Mouse (Mus musculus): ENCODE results near the gene Zbtb8os. TPM values are rescaled to one million over a fixed set of nuclear protein-coding genes. Genes with fewer than 3 reads are reported as not detected.

Gene Zbtb8os
- polyA plus RNA-seq, 1 experiment from 2014 or later, result 48.1 TPM

GRCm38 (mm10) chr4:129394089-129394870 is 58.8 kb downstream of the Zbtb8os start:
- H3K9me3 ChIP-seq (ENCODE audit: control insufficient read depth, low read length), result no peaks in the 10 kb centered on the region
- no peak overlapping the region for H3K27ac ChIP-seq (replicated peaks in 1 of 2; ENCODE audit: control insufficient read depth in 1 of 2, insufficient read depth in 1 of 2, low read depth in 2 of 2, low read length in 2 of 2)
- WGBS, result 47% methylated on average over 12 of the region's 12 CpGs
- no peak overlapping the region for H3K4me2 ChIP-seq (ENCODE audit: low read length)
- H3K27me3 ChIP-seq (ENCODE audit: control insufficient read depth, insufficient read depth, low read length), result no peaks in the 10 kb centered on the region
- no peak overlapping the region for H3K4me3 ChIP-seq (ENCODE audit: control insufficient read depth in 1 of 2, insufficient read depth in 1 of 2, low read depth in 1 of 2, low read length in 2 of 2)
- H3K36me3 ChIP-seq (ENCODE audit: control insufficient read depth, insufficient read depth, low read length), result no peaks in the 10 kb centered on the region
- no peak overlapping the region; the same call in 1 of the 2 replicates for H3K9ac ChIP-seq (ENCODE audit: low read length)
- H3K4me1 ChIP-seq (ENCODE audit: control insufficient read depth in 2 of 2, insufficient read depth in 2 of 2, low read length in 2 of 2), result no peaks in the 10 kb centered on the region
- 0 out of 2 replicates have a peak, but pooled peaks have one; percentile 31 for ATAC-seq (ENCODE audit: insufficient number of reproducible peaks, insufficient read depth, low FRiP score, low read depth)

- Histone ChIP-seq H3K27me3 (ENCODE audit: control insufficient read depth, insufficient read depth, low read length) (no peaks in the 10 kb centered on the region), H3K4me1 (ENCODE audit: control insufficient read depth in 2 of 2, insufficient read depth in 2 of 2, low read length in 2 of 2) (no peaks in the 10 kb centered on the region), H3K9me3 (ENCODE audit: control insufficient read depth, low read length) (no peaks in the 10 kb centered on the region), H3K4me2 (ENCODE audit: low read length) (no peak overlapping the region), H3K9ac (ENCODE audit: low read length) (no peak overlapping the region), H3K4me3 (ENCODE audit: control insufficient read depth in 1 of 2, insufficient read depth in 1 of 2, low read depth in 1 of 2, low read length in 2 of 2) (no peak overlapping the region), H3K36me3 (ENCODE audit: control insufficient read depth, insufficient read depth, low read length) (no peaks in the 10 kb centered on the region), H3K27ac (replicated peaks in 1 of 2; ENCODE audit: control insufficient read depth in 1 of 2, insufficient read depth in 1 of 2, low read depth in 2 of 2, low read length in 2 of 2) (no peak overlapping the region)
- no peak for ATAC-seq (ENCODE audit: insufficient number of reproducible peaks, insufficient read depth, low FRiP score, low read depth)
- 71% methylated on average over 3 of the region's 3 CpGs for WGBS
These were observed 61.5 kb downstream of the Zbtb8os start for GRCm38 (mm10) chr4:129396960-129397359.

- no peak for ATAC-seq (ENCODE audit: insufficient number of reproducible peaks, insufficient read depth, low FRiP score, low read depth)
- Histone ChIP-seq H3K4me1 (ENCODE audit: control insufficient read depth in 2 of 2, insufficient read depth in 2 of 2, low read length in 2 of 2) (no peaks in the 10 kb centered on the region), H3K4me2 (ENCODE audit: low read length) (no peak overlapping the region), H3K9ac (ENCODE audit: low read length) (no peak overlapping the region), H3K9me3 (ENCODE audit: control insufficient read depth, low read length) (no peaks in the 10 kb centered on the region), H3K4me3 (ENCODE audit: control insufficient read depth in 1 of 2, insufficient read depth in 1 of 2, low read depth in 1 of 2, low read length in 2 of 2) (no peak overlapping the region), H3K27ac (replicated peaks in 1 of 2; ENCODE audit: control insufficient read depth in 1 of 2, insufficient read depth in 1 of 2, low read depth in 2 of 2, low read length in 2 of 2) (no peak overlapping the region), H3K36me3 (ENCODE audit: control insufficient read depth, insufficient read depth, low read length) (no peaks in the 10 kb centered on the region), H3K27me3 (ENCODE audit: control insufficient read depth, insufficient read depth, low read length) (no peaks in the 10 kb centered on the region)
- WGBS, result 59% methylated on average over 4 of the region's 4 CpGs
These were observed 64.3 kb downstream of the Zbtb8os start for GRCm38 (mm10) chr4:129399813-129400212.

Other genes with a start within 250 kb of the Zbtb8os start
- not detected in 2 replicates for gene Tmem54, start 230.1 kb upstream of the Zbtb8os start, polyA plus RNA-seq (2014; fragmentation: Nextera tagmentation; extraction: Ambion mirVana)
- gene Hpca, start 213.7 kb upstream of the Zbtb8os start, polyA plus RNA-seq (2014; fragmentation: Nextera tagmentation; extraction: Ambion mirVana), result 0.31 and 0.47 TPM in 2 replicates
- 11.9 and 13.7 TPM in 2 replicates for gene Fndc5, start 198.7 kb upstream of the Zbtb8os start, polyA plus RNA-seq (2014; fragmentation: Nextera tagmentation; extraction: Ambion mirVana)
- 13.7 and 15.7 TPM in 2 replicates for gene S100pbp, start 146.0 kb upstream of the Zbtb8os start, polyA plus RNA-seq (2014; fragmentation: Nextera tagmentation; extraction: Ambion mirVana)
- 46.3 and 51.2 TPM in 2 replicates for gene Yars, start 145.9 kb upstream of the Zbtb8os start, polyA plus RNA-seq (2014; fragmentation: Nextera tagmentation; extraction: Ambion mirVana)
- gene C77080, start 74.3 kb upstream of the Zbtb8os start, polyA plus RNA-seq (2014; fragmentation: Nextera tagmentation; extraction: Ambion mirVana), result 1.3 and 1.4 TPM in 2 replicates
- gene Sync, start 48.1 kb upstream of the Zbtb8os start, polyA plus RNA-seq (2014; fragmentation: Nextera tagmentation; extraction: Ambion mirVana), result 1.6 and 1.8 TPM in 2 replicates
- gene Rbbp4, start 325 bp upstream of the Zbtb8os start, polyA plus RNA-seq (2014; fragmentation: Nextera tagmentation; extraction: Ambion mirVana), result 256 and 263 TPM in 2 replicates
- 9.0 TPM in 2 replicates for gene Zbtb8a, start 42.4 kb downstream of the Zbtb8os start, polyA plus RNA-seq (2014; fragmentation: Nextera tagmentation; extraction: Ambion mirVana)
- 5.0 and 5.6 TPM in 2 replicates for gene Zbtb8b, start 105.2 kb downstream of the Zbtb8os start, polyA plus RNA-seq (2014; fragmentation: Nextera tagmentation; extraction: Ambion mirVana)
- gene Bsdc1, start 125.9 kb downstream of the Zbtb8os start, polyA plus RNA-seq (2014; fragmentation: Nextera tagmentation; extraction: Ambion mirVana), result 23.2 and 25.5 TPM in 2 replicates
- gene Tssk3, start 155.3 kb downstream of the Zbtb8os start, polyA plus RNA-seq (2014; fragmentation: Nextera tagmentation; extraction: Ambion mirVana), result not detected in 2 replicates
- not detected in 2 replicates for gene Fam229a, start 155.5 kb downstream of the Zbtb8os start, polyA plus RNA-seq (2014; fragmentation: Nextera tagmentation; extraction: Ambion mirVana)
- gene Marcksl1, start 177.9 kb downstream of the Zbtb8os start, polyA plus RNA-seq (2014; fragmentation: Nextera tagmentation; extraction: Ambion mirVana), result 301 and 313 TPM in 2 replicates
- 123 and 124 TPM in 2 replicates for gene Hdac1, start 207.0 kb downstream of the Zbtb8os start, polyA plus RNA-seq (2014; fragmentation: Nextera tagmentation; extraction: Ambion mirVana)
- 2.6 and 3.2 TPM in 2 replicates for gene Lck, start 237.9 kb downstream of the Zbtb8os start, polyA plus RNA-seq (2014; fragmentation: Nextera tagmentation; extraction: Ambion mirVana)
- gene Fam167b, start 242.9 kb downstream of the Zbtb8os start, polyA plus RNA-seq (2014; fragmentation: Nextera tagmentation; extraction: Ambion mirVana), result 5.3 and 5.6 TPM in 2 replicates

Measured in heart, embryonic 14.5 days (tissue).